Mouse (Mus musculus): Measurements from ENCODE around the gene Focad. TPM values are rescaled to one million over a fixed set of nuclear protein-coding genes. Genes with fewer than 3 reads are reported as not detected.

The Focad gene
- polyA plus RNA-seq, 1 experiment: 22.5 TPM

- no peak for TF ChIP-seq POLR2A (IDR thresholded peaks at IDR 0.05; ENCODE audit: insufficient read depth, low read length)
- TF ChIP-seq EP300 (IDR thresholded peaks at IDR 0.05; ENCODE audit: insufficient read depth, low read depth, low read length): no peak
- no peak for TF ChIP-seq CTCF (IDR thresholded peaks at IDR 0.05; ENCODE audit: low read depth, low read length)
- Histone ChIP-seq H3K9ac (ENCODE audit: low read depth, poor library complexity, severe bottlenecking) (no peak overlapping the region), H3K9me3 (replicated peaks; ENCODE audit: control insufficient read depth, insufficient read depth, low read length, poor library complexity, severe bottlenecking) (peaks cover under 1% of the 10 kb centered on the region; the same call in 1 of the 2 replicates), H3K4me1 (ENCODE audit: control insufficient read depth, insufficient read depth, low read length) (no peaks in the 10 kb centered on the region), H3K36me3 (ENCODE audit: control insufficient read depth, insufficient read depth, low read length, poor library complexity, severe bottlenecking) (no peaks in the 10 kb centered on the region), H3K4me3 (ENCODE audit: low read depth, low read length) (no peak overlapping the region), H3K27ac (ENCODE audit: insufficient read depth, low read length) (no peak overlapping the region), H3K27me3 (ENCODE audit: control insufficient read depth, insufficient read depth, low read length, poor library complexity, severe bottlenecking) (no peaks in the 10 kb centered on the region)
These were observed 14.2 kb downstream of the Focad start for GRCm38 (mm10) chr4:88108585-88108984.

DNA sequence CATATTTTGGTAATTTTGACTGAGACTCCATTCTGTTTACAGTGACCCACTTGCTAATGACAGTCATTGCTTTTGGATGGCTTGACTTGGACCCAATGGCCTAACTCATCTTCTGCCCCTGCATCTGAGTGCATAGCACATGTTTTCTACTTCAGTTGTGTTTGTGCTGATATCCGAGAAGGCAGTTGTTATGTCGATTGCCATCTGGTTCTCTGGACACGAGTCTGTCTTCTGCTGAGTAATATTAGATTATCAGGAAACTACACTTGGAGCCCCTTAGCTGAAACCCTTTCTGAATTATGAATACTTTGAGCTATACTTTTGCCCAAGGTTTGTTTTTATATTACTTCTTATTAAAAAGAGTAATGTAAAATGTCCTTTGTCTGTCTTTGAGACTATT, 22.9 kb downstream of the Focad start:
- Histone ChIP-seq H3K27me3 (ENCODE audit: control insufficient read depth, insufficient read depth, low read length, poor library complexity, severe bottlenecking) (no peaks in the 10 kb centered on the region), H3K9ac (ENCODE audit: low read depth, poor library complexity, severe bottlenecking) (no peak overlapping the region), H3K9me3 (replicated peaks; ENCODE audit: control insufficient read depth, insufficient read depth, low read length, poor library complexity, severe bottlenecking) (peaks cover 5% of the 10 kb centered on the region; the same call in 1 of the 2 replicates), H3K4me1 (ENCODE audit: control insufficient read depth, insufficient read depth, low read length) (no peaks in the 10 kb centered on the region), H3K36me3 (ENCODE audit: control insufficient read depth, insufficient read depth, low read length, poor library complexity, severe bottlenecking) (no peaks in the 10 kb centered on the region), H3K4me3 (ENCODE audit: low read depth, low read length) (no peak overlapping the region), H3K27ac (ENCODE audit: insufficient read depth, low read length) (no peak overlapping the region)
- TF ChIP-seq POLR2A (IDR thresholded peaks at IDR 0.05; ENCODE audit: insufficient read depth, low read length) (no peak), EP300 (IDR thresholded peaks at IDR 0.05; ENCODE audit: insufficient read depth, low read depth, low read length) (no peak), CTCF (IDR thresholded peaks at IDR 0.05; ENCODE audit: low read depth, low read length) (no peak)

DNA sequence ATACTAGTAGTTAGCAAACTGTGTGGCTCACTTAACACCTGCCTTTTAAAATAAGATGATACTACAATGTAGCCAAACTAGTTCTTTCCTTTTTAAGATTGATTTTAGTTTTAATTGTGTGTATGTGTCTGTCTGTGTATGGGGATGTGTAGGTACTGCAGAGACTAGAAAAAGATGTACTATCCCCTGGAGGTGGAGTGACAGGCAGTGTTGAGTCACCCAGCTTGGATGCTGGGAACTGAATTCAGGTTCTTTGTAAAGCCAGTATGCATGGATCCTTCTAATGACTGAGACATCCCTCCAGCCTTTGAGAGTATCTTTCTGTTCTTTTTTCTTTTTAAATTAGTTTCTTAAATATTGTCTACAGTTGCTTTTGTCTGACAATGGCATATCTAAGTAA, 23.5 kb downstream of the Focad start:
- Histone ChIP-seq H3K36me3 (ENCODE audit: control insufficient read depth, insufficient read depth, low read length, poor library complexity, severe bottlenecking) (no peaks in the 10 kb centered on the region), H3K4me3 (ENCODE audit: low read depth, low read length) (no peak overlapping the region), H3K4me1 (ENCODE audit: control insufficient read depth, insufficient read depth, low read length) (no peaks in the 10 kb centered on the region), H3K27me3 (ENCODE audit: control insufficient read depth, insufficient read depth, low read length, poor library complexity, severe bottlenecking) (no peaks in the 10 kb centered on the region), H3K9ac (ENCODE audit: low read depth, poor library complexity, severe bottlenecking) (no peak overlapping the region), H3K9me3 (replicated peaks; ENCODE audit: control insufficient read depth, insufficient read depth, low read length, poor library complexity, severe bottlenecking) (peaks cover 5% of the 10 kb centered on the region; the same call in 1 of the 2 replicates), H3K27ac (ENCODE audit: insufficient read depth, low read length) (no peak overlapping the region)
- no peak for TF ChIP-seq POLR2A (IDR thresholded peaks at IDR 0.05; ENCODE audit: insufficient read depth, low read length)
- no peak for TF ChIP-seq EP300 (IDR thresholded peaks at IDR 0.05; ENCODE audit: insufficient read depth, low read depth, low read length)
- no peak for TF ChIP-seq CTCF (IDR thresholded peaks at IDR 0.05; ENCODE audit: low read depth, low read length)

GRCm38 (mm10) chr4:88118750-88119395, 24.4 kb downstream of the Focad start:
- no peaks in the 10 kb centered on the region for H3K36me3 ChIP-seq (ENCODE audit: control insufficient read depth, insufficient read depth, low read length, poor library complexity, severe bottlenecking)
- no peak overlapping the region for H3K27ac ChIP-seq (ENCODE audit: insufficient read depth, low read length)
- H3K27me3 ChIP-seq (ENCODE audit: control insufficient read depth, insufficient read depth, low read length, poor library complexity, severe bottlenecking): no peaks in the 10 kb centered on the region
- TF ChIP-seq EP300 (IDR thresholded peaks at IDR 0.05; ENCODE audit: insufficient read depth, low read depth, low read length): no peak
- no peak for TF ChIP-seq POLR2A (IDR thresholded peaks at IDR 0.05; ENCODE audit: insufficient read depth, low read length)
- no peak for TF ChIP-seq CTCF (IDR thresholded peaks at IDR 0.05; ENCODE audit: low read depth, low read length)
- H3K4me3 ChIP-seq (ENCODE audit: low read depth, low read length): no peak overlapping the region
- no peak overlapping the region for H3K9ac ChIP-seq (ENCODE audit: low read depth, poor library complexity, severe bottlenecking)
- no peaks in the 10 kb centered on the region for H3K4me1 ChIP-seq (ENCODE audit: control insufficient read depth, insufficient read depth, low read length)
- H3K9me3 ChIP-seq (replicated peaks; ENCODE audit: control insufficient read depth, insufficient read depth, low read length, poor library complexity, severe bottlenecking): peaks cover 1% of the 10 kb centered on the region; the same call in 1 of the 2 replicates

DNA sequence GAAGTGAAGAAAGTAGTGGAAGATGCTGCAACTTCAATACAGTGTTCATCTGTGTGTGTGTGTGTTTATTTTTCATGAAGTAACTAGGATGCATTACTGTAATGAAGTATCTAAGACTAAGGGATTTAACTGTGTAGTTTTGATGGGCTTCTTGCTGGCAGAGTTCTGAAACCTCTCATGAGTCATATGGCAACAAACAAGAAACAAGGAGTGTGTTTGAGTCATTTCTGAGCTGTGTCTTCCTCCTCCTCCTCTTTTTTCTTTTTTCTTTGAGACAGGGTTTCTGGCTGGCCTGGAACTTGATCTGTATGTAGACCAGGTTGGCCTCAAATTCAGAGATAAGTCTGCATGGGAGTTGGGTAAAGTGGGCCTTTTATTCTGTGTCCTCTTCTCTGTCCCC, 25.7 kb downstream of the Focad start:
- Histone ChIP-seq H3K4me3 (ENCODE audit: low read depth, low read length) (no peak overlapping the region), H3K27ac (ENCODE audit: insufficient read depth, low read length) (no peak overlapping the region), H3K36me3 (ENCODE audit: control insufficient read depth, insufficient read depth, low read length, poor library complexity, severe bottlenecking) (no peaks in the 10 kb centered on the region), H3K9me3 (replicated peaks; ENCODE audit: control insufficient read depth, insufficient read depth, low read length, poor library complexity, severe bottlenecking) (no peaks in the 10 kb centered on the region), H3K27me3 (ENCODE audit: control insufficient read depth, insufficient read depth, low read length, poor library complexity, severe bottlenecking) (no peaks in the 10 kb centered on the region), H3K9ac (ENCODE audit: low read depth, poor library complexity, severe bottlenecking) (no peak overlapping the region), H3K4me1 (ENCODE audit: control insufficient read depth, insufficient read depth, low read length) (no peaks in the 10 kb centered on the region)
- TF ChIP-seq POLR2A (IDR thresholded peaks at IDR 0.05; ENCODE audit: insufficient read depth, low read length): no peak
- TF ChIP-seq CTCF (IDR thresholded peaks at IDR 0.05; ENCODE audit: low read depth, low read length): no peak
- TF ChIP-seq EP300 (IDR thresholded peaks at IDR 0.05; ENCODE audit: insufficient read depth, low read depth, low read length): no peak

DNA sequence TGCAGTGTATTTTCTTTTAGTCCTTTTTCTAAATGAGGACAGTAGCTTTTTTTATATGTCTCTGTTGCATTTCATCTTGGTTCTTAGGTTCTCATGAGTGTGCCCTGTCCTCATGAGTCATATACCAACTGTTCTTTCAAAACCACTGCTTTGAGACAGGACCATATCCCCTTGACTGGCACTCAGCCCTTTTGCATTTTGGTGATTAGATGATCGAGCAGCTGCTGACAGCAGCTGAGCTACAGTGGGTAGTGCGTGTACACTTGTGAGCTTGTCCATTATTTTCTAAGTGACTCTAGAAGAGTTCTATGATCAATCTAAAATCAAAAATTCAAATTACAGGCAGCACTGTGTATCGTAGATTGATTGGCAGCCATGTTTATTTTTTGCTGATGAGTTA, 28.0 kb downstream of the Focad start:
- no peak for TF ChIP-seq CTCF (IDR thresholded peaks at IDR 0.05; ENCODE audit: low read depth, low read length)
- no peaks in the 10 kb centered on the region for H3K4me1 ChIP-seq (ENCODE audit: control insufficient read depth, insufficient read depth, low read length)
- H3K9me3 ChIP-seq (replicated peaks; ENCODE audit: control insufficient read depth, insufficient read depth, low read length, poor library complexity, severe bottlenecking): no peaks in the 10 kb centered on the region
- no peaks in the 10 kb centered on the region for H3K27me3 ChIP-seq (ENCODE audit: control insufficient read depth, insufficient read depth, low read length, poor library complexity, severe bottlenecking)
- H3K4me3 ChIP-seq (ENCODE audit: low read depth, low read length): no peak overlapping the region
- H3K36me3 ChIP-seq (ENCODE audit: control insufficient read depth, insufficient read depth, low read length, poor library complexity, severe bottlenecking): no peaks in the 10 kb centered on the region
- H3K9ac ChIP-seq (ENCODE audit: low read depth, poor library complexity, severe bottlenecking): no peak overlapping the region
- H3K27ac ChIP-seq (ENCODE audit: insufficient read depth, low read length): no peak overlapping the region

All from ES-Bruce4 (cell line).